Mouse (Mus musculus) myocyte (in vitro differentiated cells): ENCODE data around the gene Itfg2.

Experiments used
- MYOD1 ChIP-seq, 3 experiments: IDR thresholded peaks; one replicate each; pipeline ENCODE4 v1.6.1; 2011; ENCODE audit warnings: control low read depth in 2 of 3, low read depth in 2 of 3, mild to moderate bottlenecking in 2 of 3, moderate library complexity in 1 of 3; ENCODE audit not compliant: insufficient read length in 2 of 3, control insufficient read depth in 1 of 3
- POLR2A ChIP-seq: IDR thresholded peaks from one replicate; pipeline ENCODE4 v1.6.1; 2011; ENCODE audit warnings: low read depth, mild to moderate bottlenecking, control low read depth, moderate library complexity; ENCODE audit not compliant: insufficient read length
- POLR2AphosphoS2 ChIP-seq: IDR thresholded peaks from one replicate; pipeline ENCODE4 v1.6.1; 2011; ENCODE audit warnings: low read depth, control low read depth; ENCODE audit not compliant: insufficient read length
- USF1 ChIP-seq: IDR thresholded peaks from one replicate; pipeline ENCODE4 v1.6.1; 2011; ENCODE audit warnings: low read depth, mild to moderate bottlenecking, control low read depth, moderate library complexity

GRCm38 (mm10) chr6:128436356-128437005 lies 11.8 kb upstream of the Itfg2 start:
- no peak for TF ChIP-seq POLR2AphosphoS2
- TF ChIP-seq MYOD1 (IDR thresholded peaks at IDR 0.05; ENCODE audit: control insufficient read depth in 1 of 3, insufficient read length in 2 of 3, low read depth in 2 of 3): no peak
- no peak for TF ChIP-seq POLR2A
- no peak for TF ChIP-seq USF1
